Mouse (Mus musculus) erythroblast, embryonic 14.5 days (primary cell): ENCODE measurements around the gene BC049715.

Source experiments
- GATA1 ChIP-seq: IDR thresholded peaks from 2 replicates; pipeline ENCODE4 v1.6.1; 2012; ENCODE audit warnings: low read length, inconsistent platforms, mixed read lengths
- TAL1 ChIP-seq: IDR thresholded peaks from 3 replicates; pipeline ENCODE4 v1.6.1; 2012; ENCODE audit warnings: low read length, inconsistent platforms, mixed read lengths

GRCm38 (mm10) chr6:136844903-136845302 lies 17.5 kb downstream of the BC049715 start:
- TF ChIP-seq GATA1 (no peak), TAL1 (no peak)
